Comparison of ENCODE assay signal across 27 mouse cellular contexts in the genomic region with DNA sequence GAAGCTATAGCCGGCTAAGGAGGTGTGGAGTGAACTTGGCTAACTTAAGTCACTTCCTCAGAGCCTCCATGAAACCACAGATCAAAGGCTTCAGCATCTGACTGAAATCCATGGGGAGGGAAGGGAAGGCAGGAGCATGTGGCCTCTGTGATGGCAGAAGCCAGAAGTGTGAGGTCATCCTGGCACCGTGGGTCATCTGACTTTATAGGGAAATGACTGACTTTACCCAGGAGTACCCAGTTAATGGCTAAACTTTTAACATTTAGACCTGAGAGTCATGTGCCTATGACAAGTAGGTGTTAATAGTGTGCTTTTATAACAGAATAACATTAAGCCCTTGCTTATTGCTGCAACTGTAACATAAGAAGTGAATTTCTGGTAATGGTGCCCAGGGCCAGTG. TPM values are rescaled to one million over a fixed set of nuclear protein-coding genes. Genes with fewer than 3 reads are reported as not detected.
A peak's percentile ranks its signal among the peaks of the same experiment; 100 is the strongest.
DNase-seq lines count a peak whose midpoint lies in the region; ATAC-seq and TF ChIP-seq lines count a peak whose summit lies in the region.
"Had no signal": no experiment of that assay in that cellular context is flagged by ENCODE, and none has a peak within 500 bp of the region (broad histone marks: within the 10 kb centered on the region; RNA-seq: fewer than 3 reads in every experiment).

No protein-coding gene starts in this region.

- no peak overlapping the region for H3K4me3 ChIP-seq in limb, embryonic 13.5 days
- H3K4me3 ChIP-seq in limb, embryonic 10.5 days, result no peak overlapping the region
- no peak overlapping the region for H3K4me3 ChIP-seq in intestine, postnatal 0 days (ENCODE audit: low read depth, low read length)
- H3K4me3 ChIP-seq: embryonic facial prominence, embryonic 10.5 days; embryonic facial prominence, embryonic 15.5 days; forebrain, embryonic 12.5 days; heart, embryonic 10.5 days; heart, embryonic 15.5 days; midbrain, embryonic 13.5 days; neural tube, embryonic 13.5 days had no signal

- no peaks in the 10 kb centered on the region for H3K27me3 ChIP-seq in limb, embryonic 13.5 days
- H3K27me3 ChIP-seq in limb, embryonic 10.5 days (ENCODE audit: low read depth, poor library complexity, severe bottlenecking), result no peaks in the 10 kb centered on the region
- no peaks in the 10 kb centered on the region for H3K27me3 ChIP-seq in intestine, postnatal 0 days (replicated peaks; ENCODE audit: control insufficient read depth, insufficient read depth, low read length)
- H3K27me3 ChIP-seq: embryonic facial prominence, embryonic 15.5 days; forebrain, embryonic 12.5 days; heart, embryonic 15.5 days; midbrain, embryonic 13.5 days; neural tube, embryonic 13.5 days had no signal

- H3K4me2 ChIP-seq in limb, embryonic 13.5 days (replicated peaks), result no peak overlapping the region
- H3K4me2 ChIP-seq in intestine, postnatal 0 days (replicated peaks; ENCODE audit: low read depth), result no peak overlapping the region
- H3K4me2 ChIP-seq: embryonic facial prominence, embryonic 15.5 days; forebrain, embryonic 12.5 days; heart, embryonic 15.5 days; liver, embryonic 11.5 days; midbrain, embryonic 13.5 days; neural tube, embryonic 13.5 days had no signal

- H3K9ac ChIP-seq in limb, embryonic 13.5 days, result no peak overlapping the region
- H3K9ac ChIP-seq in intestine, postnatal 0 days (ENCODE audit: low read depth, low read length), result no peak overlapping the region
- H3K9ac ChIP-seq: embryonic facial prominence, embryonic 15.5 days; forebrain, embryonic 12.5 days; forebrain, postnatal 0 days; heart, embryonic 15.5 days; midbrain, embryonic 13.5 days; neural tube, embryonic 13.5 days had no signal

- no peak for TF ChIP-seq CTCF in intestine, postnatal 0 days (IDR thresholded peaks at IDR 0.05; ENCODE audit: low read depth)

- ATAC-seq in limb, embryonic 13.5 days (ENCODE audit: low FRiP score, low read depth), result 0 out of 2 replicates have a peak, but pooled peaks have one; percentile 8
- peak; percentile 65 for ATAC-seq in intestine, postnatal 0 days
- ATAC-seq: forebrain, postnatal 0 days; hindbrain, embryonic 16.5 days; midbrain, embryonic 13.5 days had no signal

- H3K9me3 ChIP-seq in limb, embryonic 13.5 days, result no peaks in the 10 kb centered on the region
- no peaks in the 10 kb centered on the region for H3K9me3 ChIP-seq in limb, embryonic 10.5 days (replicated peaks)
- H3K9me3 ChIP-seq in intestine, postnatal 0 days (ENCODE audit: control insufficient read depth), result no peaks in the 10 kb centered on the region
- H3K9me3 ChIP-seq: embryonic facial prominence, embryonic 10.5 days; embryonic facial prominence, embryonic 15.5 days; forebrain, embryonic 12.5 days; heart, embryonic 10.5 days; heart, embryonic 15.5 days; midbrain, embryonic 13.5 days; neural tube, embryonic 13.5 days had no signal

- DNase-seq in kidney, adult 11 months, result peak; percentile 57
- DNase-seq in kidney, postnatal 4 days, result no peak
- DNase-seq in limb, embryonic 10.5 days (ENCODE audit: low spot score), result no peak
- no peak for DNase-seq in layer of hippocampus, adult 9-10 months (ENCODE audit: low spot score)
- no peak for DNase-seq in adrenal gland, adult 18-20 months (ENCODE audit: low spot score in 2 of 2)
- DNase-seq: adrenal gland, postnatal 36 days; cerebellum, adult 2 months; cerebellum, postnatal 25 days; forebrain, postnatal 0 days; gastrocnemius, postnatal 14 days; heart, adult 11 months; layer of hippocampus, postnatal 36 days; lung, postnatal 36 days; right cerebral cortex, postnatal 4 days; thymus, adult 2 months; thymus, postnatal 36 days had no signal

- H3K36me3 ChIP-seq in limb, embryonic 13.5 days, result peaks cover 58% of the 10 kb centered on the region
- H3K36me3 ChIP-seq in limb, embryonic 10.5 days, result peaks cover 36% of the 10 kb centered on the region
- H3K36me3 ChIP-seq in intestine, postnatal 0 days (ENCODE audit: control insufficient read depth, insufficient read depth), result peaks cover 58% of the 10 kb centered on the region

- no peaks in the 10 kb centered on the region for H3K4me1 ChIP-seq in limb, embryonic 13.5 days
- no peaks in the 10 kb centered on the region for H3K4me1 ChIP-seq in limb, embryonic 10.5 days
- 0 out of 2 replicates have a peak, but pooled peaks cover 3% of the 10 kb centered on the region for H3K4me1 ChIP-seq in intestine, postnatal 0 days (replicated peaks; ENCODE audit: control insufficient read depth, insufficient read depth, low read length)
- H3K4me1 ChIP-seq: embryonic facial prominence, embryonic 10.5 days; forebrain, embryonic 12.5 days; midbrain, embryonic 13.5 days; neural tube, embryonic 13.5 days had no signal

- no peak overlapping the region for H3K27ac ChIP-seq in limb, embryonic 13.5 days
- no peak overlapping the region for H3K27ac ChIP-seq in limb, embryonic 10.5 days
- H3K27ac ChIP-seq in intestine, postnatal 0 days (ENCODE audit: low read depth, low read length), result peak overlapping the region; percentile 47
- H3K27ac ChIP-seq: embryonic facial prominence, embryonic 10.5 days; embryonic facial prominence, embryonic 15.5 days; forebrain, embryonic 12.5 days; heart, embryonic 10.5 days; heart, embryonic 15.5 days; midbrain, embryonic 13.5 days; neural tube, embryonic 13.5 days had no signal

- 57% methylated on average over 2 of the region's 2 CpGs for WGBS in limb, embryonic 13.5 days
- 68% methylated on average over 2 of the region's 2 CpGs for WGBS in limb, embryonic 10.5 days
- WGBS in intestine, postnatal 0 days, result 59% methylated on average over 2 of the region's 2 CpGs

RNA-seq across cellular contexts. Expression of a gene that starts 31.2 kb away (rescaled TPM):
- polyA plus RNA-seq in limb, embryonic 13.5 days (2015; fragmentation: Nextera tagmentation; extraction: Ambion mirVana), result 42.4 and 50.3 TPM in 2 replicates
- polyA plus RNA-seq in limb, embryonic 10.5 days (2016; fragmentation: Nextera tagmentation; extraction: Ambion mirVana), result 20.7 and 30.2 TPM in 2 replicates
- polyA plus RNA-seq in intestine, postnatal 0 days (2015; fragmentation: Nextera tagmentation; extraction: Ambion mirVana), result 61.2 and 68.6 TPM in 2 replicates
- 100 to 1,000 TPM in 1 of 2 experiments, 10 to 100 TPM in 1; 87.0 to 102 TPM for total RNA-seq in adrenal gland, adult 18-20 months (2021)

RNA-seq across cellular contexts. Expression of a gene that starts 49.0 kb away (rescaled TPM):
- polyA plus RNA-seq in limb, embryonic 13.5 days (2015; fragmentation: Nextera tagmentation; extraction: Ambion mirVana), result 5.2 and 5.7 TPM in 2 replicates
- polyA plus RNA-seq in limb, embryonic 10.5 days (2016; fragmentation: Nextera tagmentation; extraction: Ambion mirVana), result 2.1 and 2.7 TPM in 2 replicates
- polyA plus RNA-seq in intestine, postnatal 0 days (2015; fragmentation: Nextera tagmentation; extraction: Ambion mirVana), result 4.8 TPM in 2 replicates
- 10 to 100 TPM; 28.0 to 29.3 TPM for total RNA-seq in adrenal gland, adult 18-20 months (2021)

RNA-seq across cellular contexts. Expression of a gene that starts 57.6 kb away (rescaled TPM):
- 18.9 and 19.8 TPM in 2 replicates for polyA plus RNA-seq in limb, embryonic 13.5 days (2015; fragmentation: Nextera tagmentation; extraction: Ambion mirVana)
- polyA plus RNA-seq in limb, embryonic 10.5 days (2016; fragmentation: Nextera tagmentation; extraction: Ambion mirVana), result 15.4 and 15.6 TPM in 2 replicates
- polyA plus RNA-seq in intestine, postnatal 0 days (2015; fragmentation: Nextera tagmentation; extraction: Ambion mirVana), result 13.0 and 13.3 TPM in 2 replicates
- total RNA-seq in adrenal gland, adult 18-20 months (2021), result 10 to 100 TPM; 40.1 to 74.3 TPM
